Mouse (Mus musculus): ENCODE measurements at regions not wholly inside any gene's neighbourhood (a gene's known extent, or its start where the extent isn't known, plus 50 kb on each side); places are given as distances from the start of the nearest gene placed in this dataset.

- ATAC-seq: no peak
- H3K4me3 ChIP-seq (ENCODE audit: low read length): no peak overlapping the region
- H3K27me3 ChIP-seq (replicated peaks; ENCODE audit: control insufficient read depth, insufficient read depth, low read length): no peaks in the 10 kb centered on the region
- 85% methylated on average over 7 of the region's 7 CpGs for WGBS
- H3K4me2 ChIP-seq (ENCODE audit: low read length): no peak overlapping the region
- H3K36me3 ChIP-seq (ENCODE audit: control insufficient read depth, insufficient read depth, low read length): no peaks in the 10 kb centered on the region
- no peaks in the 10 kb centered on the region for H3K9me3 ChIP-seq (ENCODE audit: control insufficient read depth, low read length)
- no peak overlapping the region for H3K9ac ChIP-seq (ENCODE audit: low read depth, low read length)
- no peaks in the 10 kb centered on the region for H3K4me1 ChIP-seq (ENCODE audit: control insufficient read depth, insufficient read depth, low read depth, low read length)
- H3K27ac ChIP-seq (ENCODE audit: low read depth, low read length): no peak overlapping the region
Measured at GRCm38 (mm10) chr3:81563858-81564756, 368.3 kb upstream of the Ctso start.

DNA sequence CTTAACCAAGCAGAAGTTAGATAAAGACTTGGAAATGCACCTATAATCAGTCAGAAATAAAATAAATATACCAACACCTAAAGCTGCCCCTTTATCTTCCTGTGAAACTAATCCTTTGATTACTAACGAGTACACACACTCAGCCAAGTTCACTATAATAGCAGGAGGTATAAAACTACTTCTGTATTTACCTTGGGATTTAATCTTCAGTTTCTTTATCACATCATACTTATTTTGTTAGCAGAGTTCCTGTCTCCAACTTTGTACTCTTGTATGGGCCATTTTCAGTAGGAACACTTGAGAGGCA, 367.7 kb upstream of the Ctso start:
- 81% methylated on average over 1 of the region's 1 CpGs for WGBS
- no peaks in the 10 kb centered on the region for H3K27me3 ChIP-seq (replicated peaks; ENCODE audit: control insufficient read depth, insufficient read depth, low read length)
- no peak overlapping the region for H3K27ac ChIP-seq (ENCODE audit: low read depth, low read length)
- no peak overlapping the region for H3K9ac ChIP-seq (ENCODE audit: low read depth, low read length)
- H3K4me3 ChIP-seq (ENCODE audit: low read length): no peak overlapping the region
- H3K4me2 ChIP-seq (ENCODE audit: low read length): no peak overlapping the region
- H3K36me3 ChIP-seq (ENCODE audit: control insufficient read depth, insufficient read depth, low read length): no peaks in the 10 kb centered on the region
- ATAC-seq: no peak
- H3K9me3 ChIP-seq (ENCODE audit: control insufficient read depth, low read length): no peaks in the 10 kb centered on the region
- no peaks in the 10 kb centered on the region for H3K4me1 ChIP-seq (ENCODE audit: control insufficient read depth, insufficient read depth, low read depth, low read length)

GRCm38 (mm10) chr3:81583387-81584027, 348.9 kb upstream of the Ctso start:
- 59% methylated on average over 7 of the region's 7 CpGs for WGBS
- H3K27me3 ChIP-seq (replicated peaks; ENCODE audit: control insufficient read depth, insufficient read depth, low read length): no peaks in the 10 kb centered on the region
- H3K4me2 ChIP-seq (ENCODE audit: low read length): no peak overlapping the region
- ATAC-seq: no peak
- no peaks in the 10 kb centered on the region for H3K36me3 ChIP-seq (ENCODE audit: control insufficient read depth, insufficient read depth, low read length)
- H3K4me1 ChIP-seq (ENCODE audit: control insufficient read depth, insufficient read depth, low read depth, low read length): no peaks in the 10 kb centered on the region
- no peak overlapping the region for H3K9ac ChIP-seq (ENCODE audit: low read depth, low read length)
- H3K4me3 ChIP-seq (ENCODE audit: low read length): no peak overlapping the region
- no peaks in the 10 kb centered on the region for H3K9me3 ChIP-seq (ENCODE audit: control insufficient read depth, low read length)
- no peak overlapping the region for H3K27ac ChIP-seq (ENCODE audit: low read depth, low read length)

DNA sequence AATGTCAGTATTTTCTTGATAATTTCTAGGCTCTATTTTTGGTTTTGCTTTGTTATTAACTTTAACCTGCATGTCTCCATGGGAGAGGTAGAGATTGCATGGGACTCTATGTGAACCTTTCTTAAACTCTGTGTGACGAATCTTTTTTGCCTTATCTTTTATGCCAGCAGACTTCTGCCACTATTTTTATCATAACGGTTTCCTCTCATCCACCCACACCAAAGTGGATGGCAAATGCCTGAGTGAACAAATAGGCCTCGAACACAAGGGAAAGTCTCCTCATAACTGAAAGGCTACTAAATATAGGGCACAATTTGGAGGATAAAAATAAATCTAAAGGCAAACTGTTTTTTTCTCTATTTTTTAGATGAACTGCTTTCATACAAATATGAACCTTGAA, 343.3 kb upstream of the Ctso start:
- ATAC-seq: no peak
- no peaks in the 10 kb centered on the region for H3K4me1 ChIP-seq (ENCODE audit: control insufficient read depth, insufficient read depth, low read depth, low read length)
- no peak overlapping the region for H3K9ac ChIP-seq (ENCODE audit: low read depth, low read length)
- no peaks in the 10 kb centered on the region for H3K9me3 ChIP-seq (ENCODE audit: control insufficient read depth, low read length)
- WGBS: 86% methylated on average over 3 of the region's 3 CpGs
- no peak overlapping the region for H3K27ac ChIP-seq (ENCODE audit: low read depth, low read length)
- H3K4me2 ChIP-seq (ENCODE audit: low read length): no peak overlapping the region
- no peaks in the 10 kb centered on the region for H3K36me3 ChIP-seq (ENCODE audit: control insufficient read depth, insufficient read depth, low read length)
- H3K4me3 ChIP-seq (ENCODE audit: low read length): no peak overlapping the region
- H3K27me3 ChIP-seq (replicated peaks; ENCODE audit: control insufficient read depth, insufficient read depth, low read length): no peaks in the 10 kb centered on the region

GRCm38 (mm10) chr3:81629157-81629556, 303.2 kb upstream of the Ctso start:
- Histone ChIP-seq H3K27me3 (replicated peaks; ENCODE audit: control insufficient read depth, insufficient read depth, low read length) (no peaks in the 10 kb centered on the region), H3K4me1 (ENCODE audit: control insufficient read depth, insufficient read depth, low read depth, low read length) (no peaks in the 10 kb centered on the region), H3K9me3 (ENCODE audit: control insufficient read depth, low read length) (no peaks in the 10 kb centered on the region), H3K27ac (ENCODE audit: low read depth, low read length) (no peak overlapping the region), H3K36me3 (ENCODE audit: control insufficient read depth, insufficient read depth, low read length) (no peaks in the 10 kb centered on the region), H3K9ac (ENCODE audit: low read depth, low read length) (no peak overlapping the region), H3K4me2 (ENCODE audit: low read length) (no peak overlapping the region), H3K4me3 (ENCODE audit: low read length) (no peak overlapping the region)
- ATAC-seq: no peak
- WGBS: 72% methylated on average over 2 of the region's 2 CpGs

- Histone ChIP-seq H3K4me1 (ENCODE audit: control insufficient read depth, insufficient read depth, low read depth, low read length) (no peaks in the 10 kb centered on the region), H3K9ac (ENCODE audit: low read depth, low read length) (no peak overlapping the region), H3K36me3 (ENCODE audit: control insufficient read depth, insufficient read depth, low read length) (no peaks in the 10 kb centered on the region), H3K4me2 (ENCODE audit: low read length) (no peak overlapping the region), H3K4me3 (ENCODE audit: low read length) (no peak overlapping the region), H3K27me3 (replicated peaks; ENCODE audit: control insufficient read depth, insufficient read depth, low read length) (no peaks in the 10 kb centered on the region), H3K9me3 (ENCODE audit: control insufficient read depth, low read length) (no peaks in the 10 kb centered on the region), H3K27ac (ENCODE audit: low read depth, low read length) (no peak overlapping the region)
- no peak for ATAC-seq
- 9% methylated on average over 3 of the region's 3 CpGs for WGBS
Measured at GRCm38 (mm10) chr3:81658490-81658889, 273.9 kb upstream of the Ctso start.

GRCm38 (mm10) chr3:81661620-81662019, 270.8 kb upstream of the Ctso start:
- Histone ChIP-seq H3K9ac (ENCODE audit: low read depth, low read length) (no peak overlapping the region), H3K36me3 (ENCODE audit: control insufficient read depth, insufficient read depth, low read length) (no peaks in the 10 kb centered on the region), H3K9me3 (ENCODE audit: control insufficient read depth, low read length) (no peaks in the 10 kb centered on the region), H3K4me2 (ENCODE audit: low read length) (no peak overlapping the region), H3K27me3 (replicated peaks; ENCODE audit: control insufficient read depth, insufficient read depth, low read length) (no peaks in the 10 kb centered on the region), H3K27ac (ENCODE audit: low read depth, low read length) (no peak overlapping the region), H3K4me1 (ENCODE audit: control insufficient read depth, insufficient read depth, low read depth, low read length) (no peaks in the 10 kb centered on the region), H3K4me3 (ENCODE audit: low read length) (no peak overlapping the region)
- ATAC-seq: peak; percentile 73
- 16% methylated on average over 1 of the region's 1 CpGs for WGBS

GRCm38 (mm10) chr3:81666262-81666661, 266.1 kb upstream of the Ctso start:
- ATAC-seq: no peak
- Histone ChIP-seq H3K27me3 (replicated peaks; ENCODE audit: control insufficient read depth, insufficient read depth, low read length) (no peaks in the 10 kb centered on the region), H3K27ac (ENCODE audit: low read depth, low read length) (no peak overlapping the region), H3K4me1 (ENCODE audit: control insufficient read depth, insufficient read depth, low read depth, low read length) (no peaks in the 10 kb centered on the region), H3K9me3 (ENCODE audit: control insufficient read depth, low read length) (no peaks in the 10 kb centered on the region), H3K36me3 (ENCODE audit: control insufficient read depth, insufficient read depth, low read length) (no peaks in the 10 kb centered on the region), H3K4me2 (ENCODE audit: low read length) (no peak overlapping the region), H3K9ac (ENCODE audit: low read depth, low read length) (no peak overlapping the region), H3K4me3 (ENCODE audit: low read length) (no peak overlapping the region)
- 33% methylated on average over 2 of the region's 2 CpGs for WGBS

- 83% methylated on average over 1 of the region's 1 CpGs for WGBS
- Histone ChIP-seq H3K4me1 (ENCODE audit: control insufficient read depth, insufficient read depth, low read depth, low read length) (no peaks in the 10 kb centered on the region), H3K27ac (ENCODE audit: low read depth, low read length) (no peak overlapping the region), H3K27me3 (replicated peaks; ENCODE audit: control insufficient read depth, insufficient read depth, low read length) (no peaks in the 10 kb centered on the region), H3K4me3 (ENCODE audit: low read length) (no peak overlapping the region), H3K36me3 (ENCODE audit: control insufficient read depth, insufficient read depth, low read length) (no peaks in the 10 kb centered on the region), H3K9me3 (ENCODE audit: control insufficient read depth, low read length) (no peaks in the 10 kb centered on the region), H3K4me2 (ENCODE audit: low read length) (no peak overlapping the region), H3K9ac (ENCODE audit: low read depth, low read length) (no peak overlapping the region)
- ATAC-seq: no peak
Measured at GRCm38 (mm10) chr3:81676570-81676969, 255.8 kb upstream of the Ctso start.

All from hindbrain, embryonic 16.5 days (tissue).